Mouse (Mus musculus) frontal cortex, postnatal 14 days (tissue): ENCODE results near the gene Slc47a1.
A peak's percentile ranks its signal among the peaks of the same experiment; 100 is the strongest.
"Not testable (repeated sequence)": the region's sequence is repeated elsewhere in the genome, so short reads cannot be mapped to it uniquely, and the experiment has no call there.

ENCODE experiments used
- DNase-seq, 2 experiments: peaks; one replicate each; pipeline ENCODE4 v3.0.0; 2022; ENCODE audit warnings: low spot score in 2 of 2

The Slc47a1 gene

GRCm38 (mm10) chr11:61377881-61378613, at the start of gene Slc47a1:
Slc47a1 (minus strand) TSS chr11:61378345.
- DNase-seq: no peak

- no peak for DNase-seq
Observed at GRCm38 (mm10) chr11:61419253-61419652, 41.1 kb upstream of the Slc47a1 start.

- peak; percentile 58 to 75 for DNase-seq
Observed at GRCm38 (mm10) chr11:61417945-61418551, 39.9 kb upstream of the Slc47a1 start.

GRCm38 (mm10) chr11:61416540-61416939, 38.4 kb upstream of the Slc47a1 start:
- DNase-seq: not testable (repeated sequence)

- DNase-seq: no peak
Observed at GRCm38 (mm10) chr11:61415444-61415843, 37.3 kb upstream of the Slc47a1 start.

GRCm38 (mm10) chr11:61414560-61414959, 36.4 kb upstream of the Slc47a1 start:
- no peak for DNase-seq

GRCm38 (mm10) chr11:61413411-61413810, 35.3 kb upstream of the Slc47a1 start:
- DNase-seq: no peak

- no peak for DNase-seq
Observed at GRCm38 (mm10) chr11:61411809-61412208, 33.7 kb upstream of the Slc47a1 start.

- no peak for DNase-seq
Observed at GRCm38 (mm10) chr11:61411221-61411620, 33.1 kb upstream of the Slc47a1 start.

- DNase-seq: peak; percentile 57 to 91
Observed at GRCm38 (mm10) chr11:61410129-61410528, 32.0 kb upstream of the Slc47a1 start.

GRCm38 (mm10) chr11:61409051-61409450, 30.9 kb upstream of the Slc47a1 start:
- no peak for DNase-seq

- DNase-seq: peak in 1 of 2 experiments; percentile 72
Observed at GRCm38 (mm10) chr11:61408184-61409027, 30.3 kb upstream of the Slc47a1 start.

GRCm38 (mm10) chr11:61407638-61408183, 29.6 kb upstream of the Slc47a1 start:
- peak; percentile 90 to 98 for DNase-seq

- no peak for DNase-seq
Observed at GRCm38 (mm10) chr11:61401794-61402193, 23.6 kb upstream of the Slc47a1 start.

GRCm38 (mm10) chr11:61400681-61401346, 22.7 kb upstream of the Slc47a1 start:
- no peak for DNase-seq

GRCm38 (mm10) chr11:61397423-61398043, 19.4 kb upstream of the Slc47a1 start:
- not testable (repeated sequence) for DNase-seq

GRCm38 (mm10) chr11:61388936-61389335, 10.8 kb upstream of the Slc47a1 start:
- no peak for DNase-seq

- no peak for DNase-seq
Observed at GRCm38 (mm10) chr11:61388012-61388411, 9.9 kb upstream of the Slc47a1 start.

GRCm38 (mm10) chr11:61387233-61387632, 9.1 kb upstream of the Slc47a1 start:
- DNase-seq: no peak

GRCm38 (mm10) chr11:61385725-61386124, 7.6 kb upstream of the Slc47a1 start:
- DNase-seq: no peak

- no peak for DNase-seq
Observed at GRCm38 (mm10) chr11:61381272-61381671, 3.1 kb upstream of the Slc47a1 start.
